Mouse (Mus musculus) neutrophil, adult 59 days (primary cell): ENCODE data around the gene Il4i1. TPM values are rescaled to one million over a fixed set of nuclear protein-coding genes. Genes with fewer than 3 reads are reported as not detected.

Source experiments
- total RNA-seq, 2 experiments: library from RNA; stranded (reverse); gene quantifications; 1 replicate in 1 of 2; 2 replicates in 1 of 2; pipeline ENCODE4 v1.2.4; 2023

Gene Il4i1
- total RNA-seq, result 1 to 10 TPM in 1 of 2 experiments, under 1 TPM in 1; 0.64 to 1.8 TPM

DNA sequence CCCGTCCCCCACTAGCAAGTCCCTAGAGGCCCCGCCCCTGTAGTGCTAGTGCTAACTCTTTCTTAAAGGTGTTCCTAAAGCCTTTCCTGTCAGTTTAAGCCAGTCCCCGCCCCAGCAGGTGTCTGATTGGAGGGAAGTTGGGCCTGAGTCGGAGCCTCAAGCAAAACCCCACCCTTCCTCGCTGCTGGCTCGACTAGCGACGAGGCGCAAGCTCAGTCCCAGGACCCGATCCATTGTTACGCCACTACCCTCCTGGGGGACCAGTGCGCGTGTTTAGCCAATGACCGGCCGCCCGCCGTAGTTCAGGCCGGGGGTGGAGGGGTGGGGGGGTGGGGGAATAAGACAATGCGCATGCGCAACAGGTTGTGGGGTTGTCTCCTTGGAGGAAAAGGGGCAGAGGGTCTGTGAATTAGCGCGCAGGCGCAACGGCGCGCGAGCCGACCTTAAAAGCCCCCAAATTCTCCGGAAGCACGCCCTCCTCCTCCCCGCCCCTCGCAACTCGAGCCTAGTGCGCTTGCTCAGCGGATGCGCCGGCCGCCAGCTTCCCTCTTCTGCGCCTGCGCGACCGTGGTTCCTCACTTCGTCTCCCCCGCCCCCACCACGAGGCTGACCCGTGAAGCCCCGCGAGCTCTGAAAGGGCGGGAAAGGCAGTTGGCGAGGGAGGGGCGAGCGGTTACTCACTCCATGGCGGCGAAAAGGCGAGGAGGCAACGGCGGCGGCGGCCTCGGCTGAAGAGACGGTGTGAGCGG, at the start of gene Il4i1, which contains the start of gene Nup62:
Gene Il4i1 (plus strand): TSS at position 667 of the 749 bp plus-strand sequence.
Gene Nup62 (plus strand): TSS at position 368 of the 749 bp plus-strand sequence.

DNA sequence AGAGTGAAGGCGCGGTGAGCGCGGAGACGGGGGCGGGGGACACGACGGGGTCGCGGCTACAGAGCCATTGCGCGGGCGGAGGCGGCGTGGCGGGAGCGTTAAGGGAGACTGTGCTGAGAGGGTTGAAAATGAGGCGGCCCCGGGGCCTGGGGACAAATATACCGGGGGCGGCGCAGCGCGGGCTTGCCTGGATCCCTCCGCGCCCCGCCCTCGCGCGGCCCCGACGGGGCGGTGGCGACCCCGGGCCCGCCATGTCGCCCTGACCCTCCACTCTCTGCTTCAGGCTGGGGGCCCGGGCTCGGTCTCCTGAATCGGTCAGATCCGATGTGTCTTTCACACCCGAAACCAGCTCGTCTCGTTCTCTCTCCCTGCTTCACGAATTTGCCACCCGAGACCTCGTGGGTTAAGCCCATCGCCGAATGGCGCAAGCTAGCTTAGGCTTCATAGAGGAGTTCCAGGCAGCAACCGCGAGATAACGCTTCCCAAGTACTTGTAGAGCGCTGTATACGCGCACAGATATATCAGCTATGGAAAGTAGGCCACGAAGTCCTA, 359 bp downstream of the Il4i1 start, which contains the start of gene Atf5:
Gene Atf5 (minus strand): TSS at position 189 of the 552 bp plus-strand sequence.

DNA sequence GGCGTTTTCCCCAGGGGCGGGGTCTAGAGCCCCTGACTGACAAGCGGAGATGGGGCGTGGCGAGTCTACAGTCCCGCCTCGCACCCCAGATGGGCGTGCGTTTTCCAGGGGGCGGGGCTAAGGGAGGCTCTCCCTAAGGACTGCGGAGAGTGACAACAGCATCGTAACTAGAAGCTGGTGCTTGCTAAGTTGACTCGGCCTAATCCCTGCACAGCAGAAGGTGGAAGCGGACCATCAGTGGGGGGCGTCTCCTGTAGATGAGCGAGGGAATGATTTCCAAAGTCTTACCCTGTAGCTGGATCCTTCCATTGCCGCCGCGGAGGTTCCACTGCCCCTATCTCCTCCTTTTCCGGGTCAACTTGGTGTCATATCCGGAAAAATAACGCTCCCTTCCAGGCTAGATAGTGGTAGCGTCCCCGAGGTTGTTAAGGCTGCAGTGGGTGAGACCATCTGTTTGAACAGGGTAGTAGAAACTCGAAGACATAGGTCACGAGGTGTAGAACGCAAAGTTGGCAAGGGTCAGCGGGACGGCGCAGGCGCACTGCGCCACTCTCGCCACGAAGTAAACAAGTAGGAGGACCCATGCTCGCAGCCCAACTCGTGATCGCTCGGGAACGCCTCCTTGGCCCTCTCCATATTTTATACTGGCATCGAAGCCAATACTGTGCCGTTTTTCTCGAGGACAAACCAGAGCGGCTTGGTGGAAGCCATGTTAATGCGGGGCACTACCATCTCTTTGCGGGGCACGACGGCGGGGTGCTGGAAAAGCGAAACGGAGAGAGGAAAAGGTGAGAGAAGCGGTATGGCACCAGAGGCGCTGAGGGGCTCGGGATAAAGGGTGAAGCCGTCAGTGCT, 32.6 kb downstream of the Il4i1 start, which contains the start of the genes Akt1s1 and Tbc1d17:
Gene Akt1s1 (plus strand): TSS at position 431 of the 855 bp plus-strand sequence.
Gene Tbc1d17 (minus strand): TSS at position 519 of the 855 bp plus-strand sequence.

DNA sequence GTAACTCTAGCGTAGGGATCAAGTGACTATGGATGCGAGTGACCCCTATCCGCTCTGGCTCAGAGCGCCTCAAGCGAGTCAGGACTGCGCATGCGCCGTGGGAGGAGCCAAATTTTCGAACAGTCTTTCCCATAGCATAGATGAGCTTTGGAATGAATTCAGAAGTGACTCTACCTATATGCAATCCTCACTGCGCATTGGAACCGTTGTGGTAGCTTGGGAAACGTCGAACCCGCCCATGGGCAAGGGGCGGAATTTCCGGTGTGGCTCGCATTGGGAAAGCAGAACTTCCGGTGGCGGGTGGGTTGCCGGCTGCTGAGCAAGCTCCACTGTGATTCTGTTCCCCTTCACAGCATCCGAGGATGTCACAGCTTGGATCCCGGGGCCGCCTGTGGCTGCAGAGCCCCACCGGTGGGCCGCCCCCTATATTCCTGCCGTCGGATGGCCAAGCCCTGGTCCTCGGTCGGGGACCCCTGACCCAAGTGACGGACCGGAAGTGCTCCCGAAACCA, 40.9 kb downstream of the Il4i1 start, which contains the start of gene Pnkp:
Gene Pnkp (plus strand): TSS at position 98 of the 511 bp plus-strand sequence.

DNA sequence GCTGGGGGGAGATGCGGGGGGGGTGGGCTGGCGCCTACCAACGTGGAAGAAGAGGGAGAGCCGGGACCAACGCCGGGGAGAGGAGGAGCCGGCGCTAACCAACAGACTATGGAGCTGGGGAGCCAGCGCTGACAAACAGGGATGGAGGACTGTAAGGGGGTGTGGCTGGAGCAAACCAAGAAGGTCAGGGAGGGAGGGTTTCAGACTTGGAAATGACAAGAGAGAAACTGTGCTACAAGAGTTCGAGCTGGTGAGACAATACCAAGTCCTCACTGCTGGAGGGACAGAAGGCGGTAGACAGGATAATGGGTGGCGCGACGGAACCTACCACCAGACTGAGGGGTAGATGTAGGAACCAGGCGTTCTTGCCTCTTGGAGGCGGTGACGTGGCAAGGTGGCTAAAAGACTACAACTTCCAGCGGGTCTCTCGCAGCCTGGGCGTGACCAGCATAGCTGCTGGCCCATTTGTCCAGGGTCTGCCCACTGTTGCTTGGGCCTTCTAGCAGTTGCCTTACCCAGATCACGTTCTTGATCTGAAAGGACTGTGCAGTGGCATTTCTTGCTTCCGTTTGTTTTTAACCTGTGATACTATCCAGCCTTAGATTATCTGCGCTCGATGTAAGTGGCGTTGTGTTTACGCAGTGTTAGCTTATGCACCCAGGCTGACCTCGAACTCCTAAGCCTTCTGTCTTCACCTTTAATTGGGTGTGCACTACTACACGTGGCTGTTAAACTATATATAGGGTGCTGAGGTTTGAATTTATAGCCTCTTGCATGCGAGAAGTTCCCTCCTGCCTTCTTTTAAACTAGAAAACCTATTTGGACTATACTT, 53.7 kb downstream of the Il4i1 start, which contains the start of gene Ptov1:
Gene Ptov1 (minus strand): TSS at position 92 of the 832 bp plus-strand sequence.

Other genes starting within 250 kb of the Il4i1 start
- 100 to 1,000 TPM; 144 to 183 TPM for gene Napsa, start 244.0 kb upstream of the Il4i1 start, total RNA-seq
- under 1 TPM; 0.67 to 0.86 TPM for gene Kcnc3, start 225.7 kb upstream of the Il4i1 start, total RNA-seq
- not detected for gene Myh14, start 145.5 kb upstream of the Il4i1 start, total RNA-seq
- not detected for gene Izumo2, start 107.6 kb upstream of the Il4i1 start, total RNA-seq
- 10 to 100 TPM; 49.1 to 59.2 TPM for gene Vrk3, start 68.0 kb upstream of the Il4i1 start, total RNA-seq
- 1 to 10 TPM; 1.0 to 1.7 TPM for gene Zfp473, start 65.3 kb upstream of the Il4i1 start, total RNA-seq
- gene Nup62, start 299 bp upstream of the Il4i1 start, total RNA-seq, result 10 to 100 TPM; 50.3 to 52.5 TPM
- 1 to 10 TPM; 4.9 to 6.0 TPM for gene Atf5, start 271 bp downstream of the Il4i1 start, total RNA-seq
- gene Akt1s1, start 32.6 kb downstream of the Il4i1 start, total RNA-seq, result 10 to 100 TPM; 14.1 to 15.2 TPM
- 10 to 100 TPM; 32.1 to 45.3 TPM for gene Tbc1d17, start 32.7 kb downstream of the Il4i1 start, total RNA-seq
- 100 to 1,000 TPM; 390 to 443 TPM for gene Pnkp, start 40.8 kb downstream of the Il4i1 start, total RNA-seq
- gene Ptov1, start 53.4 kb downstream of the Il4i1 start, total RNA-seq, result 10 to 100 TPM; 32.3 to 33.9 TPM
- 10 to 100 TPM; 36.9 to 38.1 TPM for gene Med25, start 76.3 kb downstream of the Il4i1 start, total RNA-seq
- 1 to 10 TPM; 4.6 to 6.1 TPM for gene Fuz, start 79.7 kb downstream of the Il4i1 start, total RNA-seq
- gene Ap2a1, start 113.1 kb downstream of the Il4i1 start, total RNA-seq, result 10 to 100 TPM; 61.7 to 69.2 TPM
- gene Tsks, start 126.8 kb downstream of the Il4i1 start, total RNA-seq, result not detected
- gene Cpt1c, start 158.5 kb downstream of the Il4i1 start, total RNA-seq, result under 1 TPM; 0.33 to 0.53 TPM
- 10 to 100 TPM; 79.2 to 80.4 TPM for gene Prmt1, start 170.2 kb downstream of the Il4i1 start, total RNA-seq
- 10 to 100 TPM; 55.8 to 60.1 TPM for gene Irf3, start 181.3 kb downstream of the Il4i1 start, total RNA-seq
- gene Bcl2l12, start 182.3 kb downstream of the Il4i1 start, total RNA-seq, result 10 to 100 TPM in 1 of 2 experiments, 1 to 10 TPM in 1; 9.3 to 14.3 TPM
- gene Scaf1, start 200.0 kb downstream of the Il4i1 start, total RNA-seq, result 10 to 100 TPM; 57.7 to 58.5 TPM
- gene Rras, start 201.6 kb downstream of the Il4i1 start, total RNA-seq, result 10 to 100 TPM; 13.6 to 16.8 TPM
- gene Prr12, start 236.5 kb downstream of the Il4i1 start, total RNA-seq, result 10 to 100 TPM; 22.7 to 23.8 TPM
- 10 to 100 TPM; 31.4 to 34.3 TPM for gene Nosip, start 246.0 kb downstream of the Il4i1 start, total RNA-seq
- 10 to 100 TPM; 14.5 to 15.6 TPM for gene Prrg2, start 246.3 kb downstream of the Il4i1 start, total RNA-seq